Mouse (Mus musculus): Measurements from ENCODE around the gene Nudt16l1.

DNA sequence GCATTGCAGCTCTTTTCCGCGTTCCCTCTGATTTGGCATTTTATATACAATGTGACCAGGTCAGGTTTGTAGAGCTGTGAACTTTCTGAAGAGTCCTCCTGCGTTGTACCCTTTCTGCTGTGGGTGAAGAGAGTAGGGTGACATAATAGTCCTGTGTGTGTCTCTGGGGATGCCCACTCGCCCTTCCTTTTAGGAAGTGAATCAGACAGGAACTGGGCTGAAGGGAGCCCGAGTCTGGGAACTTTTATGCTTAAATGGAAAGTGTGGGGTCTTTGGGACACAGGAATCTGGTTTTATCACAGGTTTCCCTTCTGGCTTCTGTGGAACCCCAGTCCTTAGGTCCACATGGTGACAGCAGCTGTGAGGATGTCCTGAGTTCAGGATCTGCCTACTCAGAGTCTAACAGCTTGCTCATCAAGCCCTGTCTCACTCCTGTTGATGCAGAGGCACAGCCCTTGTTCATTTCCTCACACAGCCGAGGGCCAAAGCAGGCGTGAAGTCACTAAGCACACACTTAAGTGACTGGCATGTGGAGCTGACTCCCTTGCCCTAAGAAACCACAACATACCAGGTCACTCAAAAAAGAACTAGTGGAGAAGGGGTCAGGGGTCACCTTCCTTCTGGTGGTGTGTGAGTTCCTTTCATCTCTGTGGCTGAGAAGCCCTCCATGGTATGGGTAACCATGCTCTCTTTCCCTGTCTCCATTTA lies 44.2 kb upstream of the Nudt16l1 start:
- TF ChIP-seq CTCF (IDR thresholded peaks at IDR 0.05; ENCODE audit: low read depth) (no peak), EP300 (IDR thresholded peaks at IDR 0.05; ENCODE audit: low read depth) (no peak)

All from liver, embryonic 14.5 days (tissue).